Mouse (Mus musculus): Measurements from ENCODE around the gene Cd164. TPM values are rescaled to one million over a fixed set of nuclear protein-coding genes. Genes with fewer than 3 reads are reported as not detected.
A peak's percentile ranks its signal among the peaks of the same experiment; 100 is the strongest.

The Cd164 gene
- polyA plus RNA-seq, 1 experiment from 2014 or later, result 87.1 TPM

- 29% methylated on average over 4 of the region's 4 CpGs for WGBS
- Histone ChIP-seq H3K27me3 (peaks cover 27% of the 10 kb centered on the region), H3K36me3 (peaks cover 45% of the 10 kb centered on the region; the same call in 1 of the 2 replicates), H3K27ac (replicated peaks) (0 out of 2 replicates have a peak overlapping the region, but pooled peaks have one; percentile 15), H3K4me3 (no peak overlapping the region), H3K4me1 (0 out of 2 replicates have a peak, but pooled peaks cover 4% of the 10 kb centered on the region), H3K4me2 (replicated peaks) (no peak overlapping the region), H3K9me3 (no peaks in the 10 kb centered on the region), H3K9ac (replicated peaks) (no peak overlapping the region)
- peak; percentile 63 for ATAC-seq (ENCODE audit: low FRiP score, low read depth)
Measured at GRCm38 (mm10) chr10:41537226-41537982, 18.2 kb downstream of the Cd164 start.

- Histone ChIP-seq H3K9me3 (no peaks in the 10 kb centered on the region), H3K27ac (replicated peaks) (no peak overlapping the region), H3K27me3 (peaks cover 32% of the 10 kb centered on the region), H3K36me3 (peaks cover 39% of the 10 kb centered on the region; the same call in 1 of the 2 replicates), H3K4me2 (replicated peaks) (no peak overlapping the region), H3K4me1 (0 out of 2 replicates have a peak, but pooled peaks cover 4% of the 10 kb centered on the region), H3K9ac (replicated peaks) (no peak overlapping the region), H3K4me3 (no peak overlapping the region)
- WGBS, result 93% methylated on average over 3 of the region's 3 CpGs
- ATAC-seq (ENCODE audit: low FRiP score, low read depth), result no peak
Measured at GRCm38 (mm10) chr10:41537983-41538330, 18.7 kb downstream of the Cd164 start.

GRCm38 (mm10) chr10:41538986-41539385 is 19.8 kb downstream of the Cd164 start:
- no peak for ATAC-seq (ENCODE audit: low FRiP score, low read depth)

GRCm38 (mm10) chr10:41542057-41542456 is 22.8 kb downstream of the Cd164 start:
- ATAC-seq (ENCODE audit: low FRiP score, low read depth), result no peak
- no peak overlapping the region for H3K27ac ChIP-seq (replicated peaks)
- WGBS, result 93% methylated on average over 6 of the region's 6 CpGs
- H3K9me3 ChIP-seq, result no peaks in the 10 kb centered on the region
- no peak overlapping the region for H3K9ac ChIP-seq (replicated peaks)
- H3K4me1 ChIP-seq, result peaks cover 17% of the 10 kb centered on the region
- peaks cover 25% of the 10 kb centered on the region for H3K27me3 ChIP-seq
- 0 out of 2 replicates have a peak, but pooled peaks cover 6% of the 10 kb centered on the region for H3K36me3 ChIP-seq
- H3K4me2 ChIP-seq (replicated peaks), result no peak overlapping the region
- H3K4me3 ChIP-seq, result no peak overlapping the region

More at GRCm38 (mm10) chr10:41538986-41539385, 19.8 kb downstream of the Cd164 start:
- Histone ChIP-seq H3K36me3 (peaks cover 29% of the 10 kb centered on the region; the same call in 1 of the 2 replicates), H3K27ac (replicated peaks) (no peak overlapping the region), H3K4me1 (peaks cover 6% of the 10 kb centered on the region; the same call in 1 of the 2 replicates), H3K9ac (replicated peaks) (no peak overlapping the region), H3K27me3 (peaks cover 32% of the 10 kb centered on the region), H3K4me3 (no peak overlapping the region), H3K9me3 (no peaks in the 10 kb centered on the region), H3K4me2 (replicated peaks) (no peak overlapping the region)
- WGBS, result 95% methylated on average over 4 of the region's 4 CpGs

- H3K9ac ChIP-seq (replicated peaks), result no peak overlapping the region
- peaks cover 25% of the 10 kb centered on the region for H3K27me3 ChIP-seq
- H3K36me3 ChIP-seq, result 0 out of 2 replicates have a peak, but pooled peaks cover 4% of the 10 kb centered on the region
- ATAC-seq (ENCODE audit: low FRiP score, low read depth), result no peak
- 82% methylated on average over 4 of the region's 4 CpGs for WGBS
- H3K4me3 ChIP-seq, result no peak overlapping the region
- H3K4me2 ChIP-seq (replicated peaks), result no peak overlapping the region
- H3K4me1 ChIP-seq, result peaks cover 13% of the 10 kb centered on the region
- H3K27ac ChIP-seq (replicated peaks), result no peak overlapping the region
- H3K9me3 ChIP-seq, result no peaks in the 10 kb centered on the region
Measured at GRCm38 (mm10) chr10:41543439-41543838, 24.2 kb downstream of the Cd164 start.

GRCm38 (mm10) chr10:41543844-41544243 is 24.6 kb downstream of the Cd164 start:
- no peak overlapping the region for H3K4me2 ChIP-seq (replicated peaks)
- no peak overlapping the region for H3K4me3 ChIP-seq
- H3K9ac ChIP-seq (replicated peaks), result no peak overlapping the region
- H3K27me3 ChIP-seq, result peaks cover 25% of the 10 kb centered on the region
- 0 out of 2 replicates have a peak, but pooled peaks cover 3% of the 10 kb centered on the region for H3K36me3 ChIP-seq
- ATAC-seq (ENCODE audit: low FRiP score, low read depth), result no peak
- H3K4me1 ChIP-seq, result peaks cover 13% of the 10 kb centered on the region
- no peaks in the 10 kb centered on the region for H3K9me3 ChIP-seq
- WGBS, result 76% methylated on average over 2 of the region's 2 CpGs
- H3K27ac ChIP-seq (replicated peaks), result no peak overlapping the region

GRCm38 (mm10) chr10:41544481-41545190 is 25.4 kb downstream of the Cd164 start:
- H3K36me3 ChIP-seq, result no peaks in the 10 kb centered on the region
- no peak overlapping the region for H3K9ac ChIP-seq (replicated peaks)
- H3K9me3 ChIP-seq, result peaks cover 7% of the 10 kb centered on the region
- WGBS, result 1% methylated on average over 7 of the region's 7 CpGs
- peaks cover 13% of the 10 kb centered on the region for H3K4me1 ChIP-seq
- H3K4me2 ChIP-seq (replicated peaks), result no peak overlapping the region
- H3K27ac ChIP-seq (replicated peaks), result no peak overlapping the region
- ATAC-seq (ENCODE audit: low FRiP score, low read depth), result 0 out of 2 replicates have a peak, but pooled peaks have one; percentile 9
- peaks cover 20% of the 10 kb centered on the region for H3K27me3 ChIP-seq
- H3K4me3 ChIP-seq, result no peak overlapping the region

GRCm38 (mm10) chr10:41545224-41545755 is 26.1 kb downstream of the Cd164 start:
- H3K27me3 ChIP-seq, result peaks cover 20% of the 10 kb centered on the region
- peaks cover 7% of the 10 kb centered on the region for H3K9me3 ChIP-seq
- no peak for ATAC-seq (ENCODE audit: low FRiP score, low read depth)
- H3K4me3 ChIP-seq, result no peak overlapping the region
- no peak overlapping the region for H3K9ac ChIP-seq (replicated peaks)
- H3K4me2 ChIP-seq (replicated peaks), result no peak overlapping the region
- WGBS, result 59% methylated on average over 7 of the region's 7 CpGs
- H3K36me3 ChIP-seq, result no peaks in the 10 kb centered on the region
- H3K27ac ChIP-seq (replicated peaks), result no peak overlapping the region
- H3K4me1 ChIP-seq, result peaks cover 13% of the 10 kb centered on the region

GRCm38 (mm10) chr10:41546396-41547165 is 27.4 kb downstream of the Cd164 start:
- Histone ChIP-seq H3K9ac (replicated peaks) (no peak overlapping the region), H3K9me3 (peaks cover 7% of the 10 kb centered on the region), H3K4me1 (peaks cover 13% of the 10 kb centered on the region), H3K4me3 (no peak overlapping the region), H3K4me2 (replicated peaks) (no peak overlapping the region), H3K36me3 (no peaks in the 10 kb centered on the region), H3K27ac (replicated peaks) (no peak overlapping the region), H3K27me3 (peaks cover 12% of the 10 kb centered on the region)
- 73% methylated on average over 13 of the region's 13 CpGs for WGBS
- ATAC-seq (ENCODE audit: low FRiP score, low read depth), result no peak

GRCm38 (mm10) chr10:41550711-41551110 is 31.5 kb downstream of the Cd164 start:
- H3K36me3 ChIP-seq, result no peaks in the 10 kb centered on the region
- H3K9ac ChIP-seq (replicated peaks), result no peak overlapping the region
- 81% methylated on average over 7 of the region's 7 CpGs for WGBS
- peaks cover 11% of the 10 kb centered on the region for H3K27me3 ChIP-seq
- no peak for ATAC-seq (ENCODE audit: low FRiP score, low read depth)
- no peak overlapping the region for H3K4me2 ChIP-seq (replicated peaks)
- H3K27ac ChIP-seq (replicated peaks), result no peak overlapping the region
- peaks cover 7% of the 10 kb centered on the region for H3K9me3 ChIP-seq
- no peak overlapping the region for H3K4me3 ChIP-seq
- peaks cover 9% of the 10 kb centered on the region; the same call in 1 of the 2 replicates for H3K4me1 ChIP-seq

- Histone ChIP-seq H3K4me2 (replicated peaks) (no peak overlapping the region), H3K4me3 (no peak overlapping the region), H3K9me3 (peaks cover 7% of the 10 kb centered on the region), H3K4me1 (peaks cover 9% of the 10 kb centered on the region; the same call in 1 of the 2 replicates), H3K27ac (replicated peaks) (no peak overlapping the region), H3K9ac (replicated peaks) (no peak overlapping the region), H3K27me3 (peaks cover 11% of the 10 kb centered on the region), H3K36me3 (no peaks in the 10 kb centered on the region)
- 36% methylated on average over 3 of the region's 3 CpGs for WGBS
- no peak for ATAC-seq (ENCODE audit: low FRiP score, low read depth)
Measured at GRCm38 (mm10) chr10:41552319-41552718, 33.1 kb downstream of the Cd164 start.
